Mouse (Mus musculus) left cerebral cortex, adult 11 months (tissue): ENCODE results near the gene Kcnk2.

ENCODE experiments used
- DNase-seq: peaks from one replicate; pipeline ENCODE4 v3.0.0; 2022; ENCODE audit warnings: low spot score

Gene Kcnk2

DNA sequence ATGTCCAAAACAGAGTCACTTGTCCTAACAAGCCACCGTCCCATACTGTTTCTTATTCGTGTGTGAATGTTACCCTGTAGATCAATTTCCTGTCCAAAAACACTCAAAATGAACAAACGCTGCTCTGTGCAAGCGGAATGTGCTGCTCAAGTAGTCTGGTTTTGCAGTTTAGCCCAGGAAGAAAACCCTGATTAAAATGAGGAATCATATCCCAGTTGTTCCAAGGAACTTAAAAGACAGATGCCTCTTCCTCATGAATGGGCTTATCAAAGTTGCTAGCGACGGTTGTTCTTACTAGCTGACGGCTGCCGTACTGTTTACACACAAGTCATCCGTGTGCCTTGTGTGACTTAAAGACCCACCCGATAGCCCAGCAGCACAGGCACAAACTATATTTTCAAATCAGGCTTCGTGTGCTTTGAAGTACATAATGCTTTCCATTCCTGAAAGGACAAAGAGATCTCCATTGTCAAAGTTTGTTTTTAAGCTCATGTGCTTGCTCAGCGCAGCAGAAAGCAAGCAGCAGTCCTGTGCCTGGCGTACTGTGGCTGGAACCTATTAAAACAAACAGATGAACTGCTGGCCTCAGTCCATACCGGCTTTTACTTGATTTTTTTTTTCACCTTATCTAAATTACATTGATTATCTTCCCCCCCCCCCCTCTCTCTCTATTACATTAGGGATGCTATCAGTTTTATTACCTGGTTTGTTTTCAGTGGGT, at the start of gene Kcnk2:
Gene Kcnk2, minus strand, starts transcription at position 51 of the 721 bp plus-strand sequence.
- no peak for DNase-seq

DNA sequence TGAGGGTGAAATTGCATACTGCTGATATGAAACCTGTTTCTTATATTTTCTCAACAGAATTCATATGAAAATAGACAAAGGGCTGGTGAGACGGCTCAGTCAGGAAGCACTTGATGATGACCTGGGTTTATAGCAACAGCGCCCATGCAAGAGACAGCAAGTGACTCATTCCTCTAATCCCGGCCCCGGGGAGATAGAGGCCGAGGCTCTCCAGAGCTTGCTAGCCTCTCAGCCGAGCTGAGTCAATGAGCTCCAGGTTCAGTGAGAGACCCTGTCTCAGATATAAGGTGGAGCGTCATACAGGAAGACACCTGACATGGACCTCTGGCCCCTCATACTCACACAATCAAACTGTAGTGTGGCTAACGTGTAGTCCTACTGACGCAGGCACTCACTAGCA, 38.7 kb upstream of the Kcnk2 start:
- no peak for DNase-seq

DNA sequence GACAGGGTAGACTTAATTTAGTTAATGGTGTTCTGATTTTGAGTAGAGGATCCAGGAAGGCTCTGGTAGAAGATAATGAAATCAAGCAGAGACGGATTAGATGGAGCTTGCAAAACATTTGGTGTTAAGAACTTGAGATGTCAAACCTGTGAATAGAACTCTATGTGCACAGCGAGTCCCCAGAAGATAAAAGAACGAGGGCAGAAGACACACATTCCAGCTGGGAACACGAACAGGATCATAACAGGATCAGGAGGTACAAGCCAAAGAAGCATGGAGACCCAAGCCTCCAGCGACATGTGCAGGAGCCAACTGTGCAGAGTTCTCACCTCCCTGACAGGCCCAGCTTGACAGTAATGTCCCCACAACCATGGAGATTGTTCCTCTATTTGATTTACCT, 35.1 kb upstream of the Kcnk2 start:
- DNase-seq: no peak

DNA sequence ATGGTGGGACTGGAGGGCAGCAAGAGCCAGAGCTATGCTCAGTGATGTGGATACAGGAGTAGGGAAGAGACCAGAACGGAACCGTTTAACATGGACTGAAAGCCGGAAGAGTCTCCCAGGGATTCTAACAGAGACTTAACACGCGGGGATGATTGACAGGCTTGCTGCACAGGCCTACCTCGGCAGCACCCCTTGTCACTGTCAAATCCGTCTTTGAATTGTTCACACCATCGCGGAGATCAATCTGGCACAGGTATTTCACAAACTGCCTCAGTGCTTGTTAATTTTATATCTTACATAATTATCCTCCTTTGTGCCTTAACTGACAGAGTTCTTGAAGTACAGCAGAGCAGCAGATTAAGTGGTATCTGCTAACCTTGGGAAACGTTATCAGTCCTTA, 33.4 kb upstream of the Kcnk2 start:
- DNase-seq: no peak

DNA sequence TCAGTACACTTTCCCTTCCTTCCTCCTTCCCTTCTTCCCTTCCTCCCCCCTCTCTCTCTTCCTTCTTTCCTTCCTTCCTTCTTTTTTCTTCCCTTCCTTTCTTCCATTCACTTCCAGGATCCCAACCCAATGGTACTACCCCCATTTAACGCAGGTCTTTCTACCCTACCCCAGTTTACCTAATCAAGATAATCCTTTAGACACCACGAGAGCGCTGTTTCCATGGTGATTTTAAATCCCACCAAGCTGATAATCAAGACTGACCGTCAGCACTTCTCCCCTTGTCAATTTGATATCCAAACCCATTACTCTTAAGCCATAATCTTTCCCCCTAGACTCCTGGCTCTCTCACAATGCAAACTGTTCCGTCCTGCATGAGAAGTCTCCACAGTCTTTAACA, 29.4 kb upstream of the Kcnk2 start:
- DNase-seq: no peak

DNA sequence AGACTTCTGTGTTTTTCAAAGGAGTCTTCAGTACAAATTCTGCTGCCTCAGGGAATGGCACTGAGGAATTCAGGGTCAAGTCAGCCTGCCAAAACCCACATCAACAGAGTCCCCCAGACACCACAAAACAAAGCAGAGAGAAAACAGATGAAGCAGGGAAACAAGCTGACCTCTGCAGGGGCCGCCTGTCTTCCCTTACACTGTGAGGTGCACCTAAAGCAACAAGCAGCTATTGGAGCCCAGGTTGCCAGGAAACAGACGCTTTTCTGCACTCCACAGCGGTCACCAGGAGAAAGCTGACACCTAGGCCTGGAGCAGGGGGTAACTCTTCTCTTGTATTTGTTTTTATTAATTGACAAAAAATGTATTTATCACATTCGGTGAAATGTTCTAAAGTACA, 28.5 kb upstream of the Kcnk2 start:
- DNase-seq: no peak

DNA sequence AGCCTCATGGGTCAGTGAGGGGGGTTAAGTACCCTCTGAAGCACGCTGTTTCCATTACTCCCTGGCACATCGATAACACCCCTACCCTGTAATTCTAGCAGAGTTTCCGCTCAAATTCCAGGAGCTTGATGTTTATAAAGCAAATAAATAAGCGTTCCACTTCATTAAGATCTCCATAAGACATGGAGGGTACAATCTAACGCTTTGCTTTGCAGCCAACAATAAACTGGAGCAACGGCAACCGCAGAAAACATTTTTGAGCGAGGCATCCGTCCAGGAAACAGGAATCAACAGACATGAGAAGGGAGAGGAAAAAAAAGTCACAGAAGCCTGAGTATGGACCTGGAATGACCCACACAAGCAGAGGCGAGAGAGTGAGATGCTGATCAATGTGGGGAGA, 27.5 kb upstream of the Kcnk2 start:
- no peak for DNase-seq

DNA sequence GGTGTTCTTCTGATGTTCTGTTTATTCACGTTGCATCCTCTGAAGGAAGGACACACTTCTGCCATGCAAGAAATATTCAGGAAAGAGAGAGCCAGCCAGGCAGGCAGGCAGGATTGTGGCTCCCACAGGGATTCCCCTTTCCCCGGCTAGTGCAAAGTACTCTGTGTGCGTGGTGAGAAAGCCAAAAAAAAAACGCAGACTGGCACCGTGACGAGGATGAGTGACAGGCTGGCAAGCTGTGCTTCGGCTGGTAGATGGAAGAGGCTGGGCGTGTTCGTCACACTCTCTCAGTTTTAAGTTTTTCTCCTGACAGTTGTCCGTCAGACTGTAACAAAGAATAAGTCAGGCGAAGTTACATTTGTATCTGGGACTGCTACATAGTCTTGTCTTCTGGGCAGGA, 24.2 kb upstream of the Kcnk2 start:
- no peak for DNase-seq

DNA sequence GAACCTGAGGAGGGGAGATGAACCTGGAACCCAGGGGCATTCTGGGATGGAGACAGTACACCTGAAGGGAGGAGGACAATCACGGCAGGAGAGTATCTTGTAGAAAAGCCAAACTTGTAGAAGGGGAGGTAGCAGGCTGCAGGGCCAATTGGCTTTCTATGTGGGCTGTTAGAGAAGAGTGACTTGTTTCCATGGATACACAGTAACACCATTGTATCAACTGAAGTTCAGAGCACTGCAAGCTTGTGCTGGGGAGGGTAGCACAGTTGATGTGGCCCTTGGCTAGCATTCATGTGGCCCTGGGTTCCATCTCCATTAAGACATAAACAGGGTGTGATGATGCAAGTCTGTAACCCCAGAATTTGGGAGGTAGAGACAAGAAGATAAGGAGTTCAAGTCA, 17.8 kb upstream of the Kcnk2 start:
- DNase-seq: no peak

DNA sequence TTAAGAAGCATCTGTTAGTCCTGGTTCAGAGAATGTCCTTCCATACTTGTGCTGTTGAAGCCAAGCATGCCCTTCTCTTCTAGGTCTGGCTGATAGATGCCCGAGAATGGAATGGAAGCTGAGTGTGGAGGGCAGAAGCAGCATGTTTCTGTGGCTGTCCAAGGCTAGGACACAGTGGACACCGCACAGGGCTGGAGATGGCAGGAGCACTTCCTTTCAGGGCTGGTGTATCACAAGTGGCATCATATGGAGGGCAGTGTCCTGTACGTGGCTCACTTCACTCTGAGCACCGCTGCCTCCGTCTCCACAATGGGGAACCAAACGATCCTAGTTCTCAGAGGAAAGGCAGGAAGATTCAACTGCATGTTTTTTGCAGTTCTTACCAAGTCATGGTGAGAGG, 7.8 kb upstream of the Kcnk2 start:
- no peak for DNase-seq

DNA sequence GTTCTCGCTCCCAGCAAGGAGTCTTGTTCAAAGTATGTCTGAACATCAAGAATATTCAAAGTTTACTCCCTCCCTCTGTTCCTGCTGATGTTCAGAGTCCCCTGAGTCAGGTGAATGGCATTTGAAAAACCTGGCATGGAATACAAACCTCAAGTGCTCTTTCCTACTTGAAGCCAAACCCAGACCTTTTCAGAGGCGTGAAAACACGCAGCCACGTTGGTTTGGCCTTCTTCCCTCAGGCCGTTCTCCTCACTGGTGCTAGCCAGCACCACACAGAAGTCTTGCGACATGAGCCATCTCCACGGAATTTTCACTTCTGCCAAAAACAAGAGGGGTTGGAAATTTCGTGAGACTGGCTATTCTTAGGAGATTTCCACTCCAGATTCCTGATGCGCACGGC, 3.1 kb upstream of the Kcnk2 start:
- DNase-seq: no peak

DNA sequence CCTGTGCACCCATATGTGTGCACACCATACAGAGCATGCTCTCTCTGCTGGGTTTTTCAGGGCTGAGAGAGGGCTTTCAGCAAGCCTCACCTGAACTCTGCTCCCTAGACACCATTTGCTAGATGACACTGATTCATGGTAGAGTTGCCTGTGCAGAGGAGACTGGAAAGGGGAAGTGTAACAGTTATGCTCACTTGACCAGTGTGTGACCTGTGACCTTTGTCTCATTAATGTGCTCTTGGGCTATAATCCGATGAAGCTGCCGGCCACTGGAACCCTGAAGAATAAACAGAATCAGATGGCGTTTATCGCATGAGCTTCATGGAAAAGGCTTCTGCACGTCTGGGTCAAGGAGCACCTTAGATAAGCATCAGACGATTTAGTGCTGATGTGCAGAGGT, 1.5 kb upstream of the Kcnk2 start:
- no peak for DNase-seq

DNA sequence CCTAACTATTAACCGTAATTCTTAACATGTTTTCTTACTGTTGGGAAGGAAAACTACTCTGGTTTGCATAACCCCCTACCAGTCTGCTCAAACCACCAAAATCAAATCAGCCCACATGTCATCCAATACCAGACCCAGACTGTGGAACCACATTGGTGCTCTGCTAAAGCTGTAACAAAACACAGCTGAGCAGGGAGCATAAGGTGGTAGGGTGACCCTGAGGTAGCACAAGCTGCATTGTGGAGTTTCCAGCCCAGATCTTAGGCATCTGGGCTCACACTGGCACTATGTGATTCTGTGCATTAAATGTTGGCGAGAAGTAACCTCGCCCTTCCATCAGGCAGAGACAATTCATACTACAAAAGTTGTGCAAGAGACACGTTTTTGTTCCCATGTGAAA, 1.1 kb upstream of the Kcnk2 start:
- DNase-seq: no peak

DNA sequence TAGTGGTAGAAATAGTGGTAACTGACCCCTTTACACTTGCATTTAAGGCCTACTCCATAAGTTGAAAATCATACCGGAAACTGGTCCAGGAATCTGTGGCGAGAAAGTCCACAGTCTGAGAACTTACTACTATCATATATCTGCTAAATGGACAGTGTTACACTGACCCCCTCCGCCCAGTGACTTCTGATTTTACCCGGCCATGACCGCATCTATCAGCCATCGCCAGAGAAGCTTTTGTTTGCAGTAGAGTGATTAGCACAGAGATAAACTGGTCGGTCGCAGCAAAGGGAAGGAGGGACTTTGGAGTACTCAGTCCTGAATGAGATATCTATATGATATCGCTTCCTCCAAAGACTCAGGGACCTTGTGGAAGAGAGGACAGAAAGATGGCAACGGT, 15.2 kb downstream of the Kcnk2 start:
- no peak for DNase-seq

DNA sequence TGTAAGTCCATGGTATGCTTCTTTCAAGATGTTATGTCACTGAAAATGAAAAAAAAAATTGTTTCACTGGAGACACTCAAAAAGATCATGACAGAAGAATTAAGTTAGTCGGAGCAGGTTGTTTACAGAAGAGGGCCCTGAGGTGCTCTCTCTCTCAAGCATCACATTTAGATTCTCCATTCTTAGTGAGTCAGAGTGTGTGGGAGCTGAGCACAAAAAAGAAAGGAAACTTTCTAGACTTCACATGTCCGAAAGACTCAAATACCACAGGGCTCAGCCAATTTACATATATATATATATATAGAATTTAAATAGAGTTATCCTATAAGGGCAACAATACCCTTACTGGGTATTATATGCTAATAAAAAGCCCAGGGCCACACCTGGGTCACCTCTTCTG, 15.9 kb downstream of the Kcnk2 start:
- DNase-seq: no peak

DNA sequence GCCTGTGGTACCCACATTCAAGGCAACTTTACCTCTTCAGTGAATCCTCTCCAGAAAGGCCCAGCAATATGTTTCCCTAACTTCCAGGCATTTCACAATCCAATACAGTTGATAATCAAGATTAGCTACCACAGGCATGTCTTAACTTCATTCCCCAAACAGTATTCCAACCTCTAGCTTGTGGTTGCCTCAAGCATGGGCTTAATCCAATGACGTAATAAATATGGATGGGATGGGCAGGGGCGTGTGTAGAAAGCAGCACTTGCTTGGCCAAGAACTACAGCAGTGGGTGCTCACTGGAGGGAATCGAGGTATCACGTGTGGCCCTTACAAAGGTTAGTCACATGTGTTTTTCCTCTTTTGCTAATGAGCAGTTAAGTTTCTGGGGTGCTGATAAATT, 34.4 kb downstream of the Kcnk2 start:
- no peak for DNase-seq

DNA sequence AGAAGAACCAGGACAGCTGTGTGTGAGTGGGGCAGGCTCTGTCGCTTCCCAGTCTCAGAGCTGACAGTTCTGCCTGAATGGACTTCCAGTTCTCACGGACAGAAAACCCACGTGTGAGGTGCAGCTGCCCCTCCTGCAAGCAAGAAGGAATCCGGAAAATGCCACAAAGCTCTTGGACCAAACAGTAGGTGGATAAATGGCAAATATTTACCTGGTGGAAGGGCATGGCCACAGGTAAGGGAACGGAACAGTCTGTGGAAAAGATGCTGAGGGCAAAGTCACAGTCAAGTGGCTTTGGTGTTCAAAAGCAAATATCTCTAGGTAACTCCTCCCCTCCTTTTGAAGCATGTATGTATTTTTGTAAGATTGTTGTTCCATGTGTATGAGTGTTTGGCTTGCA, 37.9 kb downstream of the Kcnk2 start:
- DNase-seq: no peak

DNA sequence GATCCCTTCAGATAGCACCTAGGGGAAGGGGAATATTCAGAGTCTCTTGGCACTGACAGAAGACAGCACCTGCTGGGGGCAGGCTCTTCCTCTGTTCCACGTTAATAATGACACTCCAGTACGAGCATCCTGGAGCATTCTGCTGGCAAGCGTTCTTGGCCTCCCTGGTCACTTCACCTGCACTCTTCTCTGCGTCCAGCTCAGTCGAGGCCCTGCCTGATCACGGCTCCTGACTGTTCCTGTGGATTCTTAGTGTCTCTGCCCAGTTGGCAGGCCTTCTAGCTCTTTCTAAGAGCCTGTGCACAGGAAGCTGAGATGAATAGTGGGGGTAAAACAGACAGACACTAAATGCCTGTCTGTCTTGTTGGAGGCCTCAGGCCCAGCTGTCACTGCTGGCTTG, 39.5 kb downstream of the Kcnk2 start:
- DNase-seq: no peak

DNA sequence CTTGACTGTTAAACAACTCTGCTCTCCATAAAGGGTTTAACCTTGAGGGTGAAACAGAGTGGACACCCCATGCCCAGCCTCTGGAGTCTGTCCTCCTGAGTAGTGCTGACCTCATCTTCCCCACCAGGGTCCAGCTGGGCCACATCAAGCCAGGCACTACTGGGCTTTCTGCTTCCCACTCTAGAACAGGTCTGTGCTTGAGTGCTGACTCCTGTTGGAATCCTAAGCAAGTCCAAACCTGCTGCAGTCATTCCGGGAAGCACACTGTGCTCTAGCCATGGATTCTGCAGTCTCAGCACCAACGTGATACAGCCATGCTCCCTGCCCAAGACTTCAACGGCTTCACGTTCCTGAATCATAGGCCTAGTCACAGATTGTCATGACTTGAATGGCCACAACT, 42.4 kb downstream of the Kcnk2 start:
- no peak for DNase-seq

DNA sequence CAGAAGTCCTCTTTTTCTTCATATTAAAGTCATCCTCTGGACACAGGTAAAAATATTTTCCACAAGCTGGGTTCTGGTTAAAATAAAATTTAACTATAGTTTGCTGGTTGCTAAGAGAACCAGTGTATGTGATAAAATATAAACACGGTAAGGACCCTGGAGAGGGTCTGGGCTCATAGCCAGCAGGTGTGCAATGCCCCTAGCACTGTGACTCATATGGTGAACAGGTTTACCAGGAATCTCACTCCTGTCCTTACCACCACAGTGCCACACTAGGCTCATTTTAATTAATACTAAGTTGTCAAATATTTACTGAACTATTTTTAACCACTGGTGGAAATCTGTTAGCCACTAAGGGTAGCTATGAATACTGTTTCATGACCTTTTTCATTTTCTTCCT, 48.2 kb downstream of the Kcnk2 start:
- DNase-seq: no peak

DNA sequence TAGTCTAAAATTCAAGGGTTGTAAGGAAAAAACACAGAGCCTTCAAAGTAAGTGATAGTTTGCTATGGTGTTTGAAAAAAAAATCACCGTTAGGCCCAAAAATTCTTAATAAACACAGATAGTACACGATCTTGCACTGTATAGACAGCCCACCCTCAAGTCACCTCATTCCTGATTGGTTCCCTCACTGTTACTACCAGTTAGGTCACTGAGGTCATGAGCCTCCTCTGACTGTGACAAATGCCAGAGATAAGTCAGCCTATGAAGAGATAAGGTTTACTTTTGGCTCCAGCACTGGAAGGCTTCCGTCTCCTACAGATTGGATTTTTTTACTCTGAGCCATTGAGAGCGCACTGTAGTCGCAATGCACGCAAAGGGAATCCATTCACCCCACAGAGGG, 50.3 kb downstream of the Kcnk2 start:
- no peak for DNase-seq

DNA sequence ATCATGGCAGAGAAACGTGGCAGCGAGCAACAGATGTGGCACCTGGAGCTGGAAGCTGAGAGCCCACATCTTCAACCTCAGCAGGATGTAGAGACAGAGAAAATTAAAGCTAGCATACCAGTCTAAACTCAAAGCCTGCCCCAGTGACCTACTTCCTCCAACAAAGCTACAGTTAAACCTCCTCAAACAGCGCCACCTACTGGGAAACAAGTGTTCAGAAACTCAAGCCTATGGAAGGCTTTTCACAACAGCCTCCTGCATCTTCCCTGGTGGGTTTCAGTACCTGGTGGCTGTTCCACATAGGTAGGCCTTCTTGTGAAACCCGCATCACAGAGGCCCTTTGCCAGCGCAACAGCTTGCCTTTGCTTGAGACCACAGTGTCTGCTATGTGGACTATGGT, 52.9 kb downstream of the Kcnk2 start:
- no peak for DNase-seq

DNA sequence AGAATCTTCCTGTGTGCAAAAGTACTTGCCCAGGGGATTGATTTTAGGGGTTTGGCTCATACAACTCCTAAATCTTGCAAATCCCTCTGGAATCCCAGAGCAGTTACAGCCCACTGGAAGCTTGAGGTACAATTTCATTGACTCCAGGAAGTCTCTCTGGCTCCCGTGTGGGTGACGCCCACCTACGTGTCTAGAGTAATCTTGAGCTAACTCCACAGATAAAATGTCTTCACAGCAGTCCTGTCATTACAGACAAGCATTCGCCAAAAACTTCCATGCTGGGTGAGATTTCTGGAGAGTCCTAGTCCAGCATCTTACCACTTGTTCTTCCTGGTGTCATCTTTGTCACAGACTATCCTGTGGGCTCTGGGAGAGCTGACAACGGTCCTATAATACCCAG, 56.9 kb downstream of the Kcnk2 start:
- DNase-seq: no peak

DNA sequence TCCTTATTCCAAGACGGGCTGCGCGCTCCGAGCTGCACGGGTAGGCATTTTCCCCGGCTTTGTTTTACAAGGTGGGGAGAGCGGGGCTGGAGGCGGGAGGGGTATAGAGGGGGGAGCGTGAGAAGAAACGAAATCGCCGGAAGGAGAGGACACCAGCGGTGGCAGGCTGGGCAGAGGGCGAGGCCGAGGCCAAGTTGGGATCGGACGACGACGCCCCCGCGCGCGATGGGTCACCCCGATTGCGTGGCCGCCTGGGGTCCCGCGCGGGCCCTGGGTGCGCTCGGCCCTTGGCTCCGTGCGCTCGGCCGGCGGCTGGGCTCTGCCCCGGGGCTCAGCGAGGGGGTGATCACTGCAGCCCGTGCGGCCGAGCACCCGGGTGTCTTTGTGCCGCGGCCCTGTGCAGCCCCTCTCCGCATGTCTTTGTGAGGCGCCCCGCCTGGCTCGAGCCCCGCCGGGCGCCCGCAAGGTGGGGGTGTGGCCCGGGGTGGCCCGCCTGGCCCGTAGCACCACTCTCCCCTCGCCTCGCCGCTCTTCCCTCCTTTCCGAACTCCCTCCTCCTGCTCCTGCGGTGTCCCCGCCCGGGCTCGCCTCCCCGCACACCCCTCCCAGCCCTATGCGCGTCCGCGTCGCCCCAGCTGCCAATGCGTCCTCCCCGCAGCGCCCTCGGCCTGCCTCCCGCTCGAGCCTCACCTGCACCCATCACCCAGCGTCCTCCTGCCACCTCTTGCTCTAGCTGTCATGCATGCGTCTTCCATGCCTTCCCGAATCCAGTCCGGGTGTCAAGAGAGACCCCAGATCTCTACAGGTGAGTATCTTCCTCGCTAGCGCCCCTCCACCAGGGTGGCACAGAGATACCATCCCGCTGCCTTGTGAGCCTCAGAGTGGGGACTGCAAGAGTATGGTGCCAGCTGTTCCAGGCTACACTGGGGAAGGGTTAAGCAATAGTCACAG, 58.5 kb downstream of the Kcnk2 start:
- DNase-seq: no peak
